Mouse (Mus musculus) regulatory T cell (primary cell): ENCODE data around the gene Cdx4.

ENCODE experiments used
- in situ Hi-C: fragments of 300-600 bp; cut with MboI, MseI; formaldehyde crosslinking; loops from one replicate; pipeline ENCODE4 v1.15.1; 2025; ENCODE audit warnings: high pct_unique_total_duplicates

The Cdx4 gene

DNA sequence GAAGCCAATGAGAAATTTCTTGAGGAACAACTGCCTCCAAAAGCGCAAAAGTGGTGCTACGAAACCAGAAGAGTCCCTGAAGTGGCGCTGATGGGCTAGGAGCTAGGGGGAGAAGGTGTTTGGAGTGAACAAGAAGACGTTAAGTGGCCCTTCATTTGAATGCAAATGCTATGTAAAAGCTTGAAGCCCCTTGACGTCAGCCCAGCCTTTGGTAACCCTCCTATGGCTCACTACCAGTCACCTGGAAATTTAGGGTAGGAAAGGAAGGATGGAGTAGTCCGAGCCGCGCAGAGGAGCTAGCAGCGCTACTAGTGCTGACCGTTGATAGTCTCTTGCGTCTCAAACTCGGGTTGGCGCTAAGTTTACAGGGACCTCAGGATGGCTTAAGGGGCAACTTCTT is at the start of gene Cdx4:
Gene Cdx4, plus strand, starts transcription at position 253 of the 400 bp plus-strand sequence.
- in situ Hi-C loops: no loop called here

GRCm38 (mm10) chrX:103274325-103274724 is 46.9 kb upstream of the Cdx4 start:
- in situ Hi-C loops: no loop called here

GRCm38 (mm10) chrX:103286899-103287722 is 34.1 kb upstream of the Cdx4 start:
- in situ Hi-C loops: no loop called here

DNA sequence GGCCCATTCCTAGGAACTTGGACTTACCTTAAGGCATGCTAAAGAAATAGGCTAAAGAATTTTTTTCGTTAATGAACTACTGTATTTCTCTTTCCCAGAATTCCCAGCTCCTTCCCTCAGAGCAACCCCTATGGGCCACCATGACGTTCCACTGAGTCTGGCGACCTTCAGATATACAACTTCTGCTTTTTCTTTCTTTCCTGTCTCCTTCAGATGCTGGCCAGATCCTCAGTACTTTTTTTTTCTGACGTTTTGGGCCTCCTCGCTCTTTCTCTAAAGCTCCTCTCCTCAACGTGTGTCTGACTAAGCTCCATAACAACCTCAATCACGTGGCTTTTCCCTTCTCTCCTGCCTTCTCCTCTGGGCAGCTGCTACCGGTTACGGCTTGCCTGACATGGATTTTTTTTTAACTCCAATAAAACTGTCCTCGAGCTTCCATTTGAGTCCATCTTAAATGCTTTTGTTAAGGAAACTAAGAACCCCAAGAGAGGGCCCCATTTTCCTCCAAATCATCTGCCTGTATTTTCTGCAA is 33.3 kb upstream of the Cdx4 start:
- in situ Hi-C loops: no loop called here

- in situ Hi-C loops: no loop called here
These were observed 32.5 kb upstream of the Cdx4 start for GRCm38 (mm10) chrX:103288485-103289330.

DNA sequence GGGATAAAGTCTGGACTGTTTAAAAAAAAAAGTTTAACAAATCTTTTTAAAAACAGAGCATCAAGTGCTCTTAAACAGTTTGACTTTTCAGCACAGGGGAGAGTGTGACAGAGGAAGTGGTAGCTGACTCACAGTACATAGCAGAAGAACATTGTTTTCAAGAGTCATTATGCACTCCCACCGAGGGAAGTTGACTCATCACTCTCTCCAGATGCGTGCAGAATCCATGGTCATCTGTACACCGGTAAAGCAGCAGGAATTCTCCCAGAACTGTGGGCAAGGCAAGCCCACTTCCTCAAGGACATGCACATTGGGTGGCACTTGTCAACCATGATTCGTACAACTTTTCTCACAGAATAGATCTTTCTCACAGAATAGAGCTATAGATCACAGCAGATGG is 22.3 kb upstream of the Cdx4 start:
- in situ Hi-C loops: no loop called here

GRCm38 (mm10) chrX:103308262-103308661 is 12.9 kb upstream of the Cdx4 start:
- in situ Hi-C loops: no loop called here

- in situ Hi-C loops: no loop called here
These were observed 9.5 kb upstream of the Cdx4 start for GRCm38 (mm10) chrX:103311723-103312122.

DNA sequence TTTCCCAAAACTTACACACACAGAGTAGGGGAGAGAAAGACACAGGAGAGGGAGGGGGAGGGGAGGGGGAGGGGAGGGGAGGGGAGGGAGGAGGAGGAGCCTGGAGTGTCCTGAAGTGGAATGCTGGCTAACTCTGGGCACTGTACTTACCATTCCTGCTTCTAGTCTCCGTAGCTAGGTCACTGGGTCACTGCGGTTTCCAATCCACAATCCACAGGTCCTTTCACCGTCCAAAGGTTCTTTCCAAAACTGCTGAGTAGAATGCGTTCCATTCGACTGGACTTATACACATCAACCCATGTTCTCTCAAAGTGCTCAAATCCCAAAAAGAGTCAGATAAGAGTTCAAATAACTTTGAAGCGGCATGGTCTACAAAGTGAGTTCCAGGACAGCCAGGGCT is 7.1 kb upstream of the Cdx4 start:
- in situ Hi-C loops: no loop called here

DNA sequence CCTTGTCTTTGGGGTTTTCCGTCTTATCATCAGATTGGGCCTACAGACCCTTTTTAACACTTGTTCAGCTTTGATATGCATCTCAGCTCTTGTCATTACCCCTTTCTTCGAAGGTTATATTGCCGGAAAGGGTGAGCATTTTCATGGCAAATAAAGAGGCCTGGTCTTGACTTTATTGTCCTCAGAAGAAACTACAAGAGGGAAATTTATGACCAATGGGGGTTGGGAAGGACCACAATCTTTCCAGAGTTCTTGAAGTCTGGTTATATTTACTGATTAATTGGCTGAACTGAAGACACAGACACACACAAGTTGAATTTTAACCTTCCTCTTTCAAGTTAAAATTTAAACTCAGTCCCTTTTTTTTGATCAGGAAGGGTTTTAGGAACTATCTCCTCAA is 4.7 kb downstream of the Cdx4 start:
- in situ Hi-C loops: no loop called here

GRCm38 (mm10) chrX:103329386-103329785 is 8.2 kb downstream of the Cdx4 start:
- in situ Hi-C loops: no loop called here

DNA sequence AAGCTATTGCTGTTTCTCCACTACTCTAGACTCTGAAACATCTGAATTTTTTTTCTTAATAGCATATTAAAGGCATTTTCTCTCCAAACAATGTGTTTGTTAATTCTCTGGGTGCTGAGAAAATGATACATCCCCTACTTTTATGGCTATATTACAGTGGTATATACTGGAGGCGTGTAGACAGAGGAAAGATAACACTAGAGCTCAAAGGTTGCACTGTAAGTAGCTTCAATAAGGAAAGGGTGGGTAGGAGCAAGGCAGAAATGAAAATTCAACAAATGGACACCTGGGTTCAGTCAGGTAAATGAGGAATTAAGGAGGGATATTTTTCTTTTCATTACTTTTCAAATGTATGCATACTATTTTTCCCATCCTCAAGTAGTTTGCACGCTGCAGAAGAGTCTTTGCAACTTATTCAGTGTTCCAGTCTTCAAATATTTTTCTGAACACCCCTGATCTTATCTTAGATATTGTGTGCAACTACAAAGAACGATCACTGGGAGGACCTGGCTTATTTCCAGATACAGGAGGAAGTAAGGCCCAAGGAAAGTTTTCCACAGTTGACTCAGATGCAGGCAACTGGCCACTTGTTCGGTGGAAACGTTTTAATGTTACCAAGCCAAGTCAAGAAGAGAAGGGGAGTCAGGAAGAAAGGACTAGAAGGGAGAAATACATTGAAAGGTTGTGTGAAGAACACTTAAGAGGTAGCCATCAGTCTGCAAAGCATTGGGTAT is 10.1 kb downstream of the Cdx4 start:
- in situ Hi-C loops: loop anchor here (10.0 kb wide), 1 partner anchor 1564 kb away; no protein-coding TSS in a partner anchor

DNA sequence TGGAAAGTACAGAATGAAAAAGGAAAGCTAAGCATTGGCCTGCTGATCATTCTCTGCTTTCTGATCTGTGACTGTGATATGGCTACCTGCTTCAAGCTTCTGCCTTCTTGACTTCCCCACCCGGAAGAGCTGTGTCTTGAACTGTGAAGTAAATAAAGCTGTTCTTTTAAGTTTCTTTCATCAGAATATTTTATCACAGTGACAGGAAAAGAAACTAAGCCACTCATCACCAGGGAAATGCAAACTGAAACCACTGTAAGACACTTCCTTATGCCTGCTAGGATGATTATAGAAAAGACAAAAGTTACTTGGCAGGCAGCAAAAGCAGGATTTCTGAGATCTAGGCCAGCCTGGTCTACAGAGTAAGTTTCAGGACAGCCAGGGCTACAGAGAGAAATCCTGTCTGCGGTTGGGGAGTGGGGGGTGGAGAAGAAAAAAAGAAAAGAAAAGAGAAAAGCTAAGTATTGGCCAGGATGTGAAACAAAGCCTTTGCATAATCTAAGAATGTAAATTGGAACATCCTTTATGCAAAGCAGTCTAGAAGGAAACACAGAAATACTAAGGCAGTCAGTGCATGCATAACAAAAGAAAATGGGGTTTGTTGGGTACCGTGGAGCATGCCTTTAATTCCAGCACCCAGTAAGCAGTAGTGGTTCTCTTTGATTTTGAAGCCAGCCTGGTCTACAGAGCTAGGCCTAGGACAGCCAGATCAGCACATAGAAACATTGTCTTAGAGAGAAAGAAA is 20.3 kb downstream of the Cdx4 start:
- in situ Hi-C loops: no loop called here

DNA sequence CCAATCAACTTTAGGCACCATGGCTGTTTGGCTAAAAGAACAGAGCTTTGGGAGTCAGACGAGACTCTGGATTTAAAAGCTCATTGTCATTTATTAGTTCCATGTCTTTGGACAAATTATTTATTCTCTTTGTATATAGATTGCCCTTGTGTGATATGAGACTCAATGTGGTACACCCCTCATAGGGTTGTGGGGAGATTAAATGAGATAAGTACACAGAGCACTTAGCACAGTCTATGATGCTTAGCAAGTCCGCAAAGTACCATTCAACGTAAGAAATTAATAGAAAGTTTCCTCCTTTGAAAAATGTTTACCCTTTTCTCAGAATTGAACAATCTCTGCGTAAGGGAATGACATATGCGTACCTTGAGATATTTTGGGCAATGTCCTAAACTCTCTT is 34.6 kb downstream of the Cdx4 start:
- in situ Hi-C loops: no loop called here

- in situ Hi-C loops: no loop called here
These were observed 35.1 kb downstream of the Cdx4 start, which contains the start of gene Chic1 for GRCm38 (mm10) chrX:103356287-103356686. Gene Chic1, plus strand, starts transcription at chrX:103356476.

GRCm38 (mm10) chrX:103356761-103357236 is 35.6 kb downstream of the Cdx4 start:
- in situ Hi-C loops: no loop called here

DNA sequence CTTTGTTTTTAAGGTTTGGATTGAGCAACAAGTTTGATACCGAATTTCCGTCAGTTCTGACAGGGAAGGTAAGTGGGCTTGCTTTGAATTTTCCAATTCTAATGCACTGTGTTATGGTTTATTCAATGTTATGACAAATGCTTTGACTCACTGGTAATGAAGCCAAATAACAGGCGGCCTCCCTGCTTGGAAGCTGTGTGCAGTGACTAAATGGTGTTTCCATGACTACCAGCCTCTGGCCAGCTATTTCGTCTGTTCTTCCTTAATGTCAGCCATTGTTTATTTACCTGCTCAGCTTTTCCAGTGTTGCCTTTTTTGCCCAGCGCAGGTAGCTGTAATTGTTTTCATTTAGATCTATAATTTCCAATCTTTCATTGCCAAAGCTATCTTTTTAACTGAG is 45.0 kb downstream of the Cdx4 start:
- in situ Hi-C loops: no loop called here

DNA sequence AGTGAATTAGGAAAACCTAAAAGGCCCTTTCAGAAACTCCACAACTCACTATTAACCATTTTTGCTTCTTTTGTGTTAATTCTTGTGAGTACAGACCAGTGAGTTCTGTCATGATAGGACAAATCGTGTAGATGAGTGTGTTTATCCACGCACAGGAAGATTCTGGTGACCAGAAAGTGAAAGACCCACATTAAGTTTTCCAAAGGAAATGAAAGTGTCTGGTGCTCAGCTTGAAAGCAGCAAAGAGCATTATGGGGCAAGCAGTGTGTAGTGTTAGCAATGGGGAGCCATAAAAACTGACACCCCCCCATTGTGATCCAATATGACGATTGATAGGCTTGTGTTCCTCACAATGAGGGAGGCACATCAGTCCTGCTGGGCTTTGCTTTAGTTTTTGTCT is 47.5 kb downstream of the Cdx4 start:
- in situ Hi-C loops: no loop called here

GRCm38 (mm10) chrX:103371221-103371620 is 50.0 kb downstream of the Cdx4 start:
- in situ Hi-C loops: loop anchor here (5.0 kb wide), 1 partner anchor 109 kb away; no protein-coding TSS in a partner anchor

DNA sequence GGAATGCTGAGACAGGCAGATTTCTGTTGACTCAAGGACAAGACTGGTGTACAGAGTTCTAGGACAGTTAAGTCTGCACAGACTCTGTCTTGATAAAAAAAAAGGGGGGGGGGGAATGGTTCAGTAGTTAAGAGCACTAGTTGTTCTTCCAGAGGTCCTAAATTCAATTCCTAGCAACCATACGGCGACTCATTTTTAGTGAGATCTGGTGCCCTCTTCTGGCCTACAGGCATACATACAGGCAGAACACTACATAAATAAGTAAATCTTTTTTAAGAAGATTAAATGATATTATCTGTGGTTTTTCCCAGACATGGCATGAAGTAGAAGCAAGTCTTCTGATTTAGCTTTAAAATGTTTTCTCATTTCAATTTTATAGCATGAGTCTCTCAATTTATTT is 50.4 kb downstream of the Cdx4 start:
- in situ Hi-C loops: loop anchor here (5.0 kb wide), 1 partner anchor 109 kb away; no protein-coding TSS in a partner anchor

DNA sequence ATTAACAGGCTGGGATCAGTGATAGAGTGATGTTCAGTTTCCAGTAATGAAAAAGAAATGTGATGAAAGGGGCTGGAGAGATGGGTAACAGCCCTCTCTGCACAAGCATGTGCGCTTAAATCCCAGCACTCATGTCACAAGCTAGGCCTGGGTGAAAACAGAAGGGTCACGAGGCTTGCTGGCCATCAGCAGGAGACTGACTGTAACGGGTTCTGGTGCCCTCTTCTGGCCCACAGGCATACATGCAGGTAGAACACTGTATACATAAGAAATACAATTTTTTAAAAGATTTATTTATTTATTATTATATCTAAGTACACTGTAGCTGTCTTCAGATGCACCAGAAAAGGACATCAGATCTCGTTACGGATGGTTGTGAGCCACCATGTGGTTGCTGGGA is 53.1 kb downstream of the Cdx4 start:
- in situ Hi-C loops: loop anchor here (5.0 kb wide), 1 partner anchor 112 kb away; no protein-coding TSS in a partner anchor
